Mouse (Mus musculus): Measurements from ENCODE around the gene Lrrc8d.

DNA sequence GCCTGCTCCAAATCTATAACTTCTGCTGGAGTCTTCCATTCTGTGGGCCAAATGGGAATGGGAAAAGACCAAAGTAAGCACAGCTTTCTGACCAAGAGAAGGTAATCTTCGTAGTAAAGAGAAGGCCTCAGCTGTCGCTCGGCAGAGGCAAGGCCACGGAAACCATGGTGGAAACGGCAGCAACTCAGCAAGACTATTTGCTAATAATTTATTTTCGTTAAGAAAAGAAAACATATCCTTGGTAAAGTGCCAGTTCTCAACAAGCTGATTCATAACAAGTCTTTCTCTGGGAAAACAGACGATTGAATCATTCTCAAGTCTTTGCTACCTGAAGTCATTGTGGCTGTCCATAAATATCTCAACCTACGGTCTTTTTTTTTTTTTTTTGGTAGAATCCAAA, 148.0 kb downstream of the Lrrc8d start:
- no peak for TF ChIP-seq ETS1 (conservative IDR thresholded peaks at IDR 0.05; ENCODE audit: low read depth, low read length)
- TF ChIP-seq RAD21 (IDR thresholded peaks at IDR 0.05; ENCODE audit: low read depth, low read length): no peak
- no peak for TF ChIP-seq CTCF (conservative IDR thresholded peaks at IDR 0.05 in 1 of 2, IDR thresholded peaks at IDR 0.05 in 1 of 2; ENCODE audit: low read depth in 2 of 2, low read length in 2 of 2)
- TF ChIP-seq POLR2A (IDR thresholded peaks at IDR 0.05; ENCODE audit: low read depth, low read length): no peak
- no peak for TF ChIP-seq TCF12 (IDR thresholded peaks at IDR 0.05; ENCODE audit: low read depth, low read length)
- TF ChIP-seq USF1 (IDR thresholded peaks at IDR 0.05; ENCODE audit: low read depth, low read length): no peak
- no peak for TF ChIP-seq BHLHE40 (IDR thresholded peaks at IDR 0.05; ENCODE audit: low read depth, low read length)
- no peak for TF ChIP-seq MEF2A (IDR thresholded peaks at IDR 0.05; ENCODE audit: borderline replicate concordance, low read depth, low read length)

All from CH12.LX (cell line).